Mouse (Mus musculus) embryo, embryonic 10 days (tissue): ENCODE results near the gene Ppm1m.

Experiments
- DNase-seq: peaks from one replicate; pipeline ENCODE4 v3.0.0-alpha.2; 2015; ENCODE audit warnings: low spot score

The Ppm1m gene

DNA sequence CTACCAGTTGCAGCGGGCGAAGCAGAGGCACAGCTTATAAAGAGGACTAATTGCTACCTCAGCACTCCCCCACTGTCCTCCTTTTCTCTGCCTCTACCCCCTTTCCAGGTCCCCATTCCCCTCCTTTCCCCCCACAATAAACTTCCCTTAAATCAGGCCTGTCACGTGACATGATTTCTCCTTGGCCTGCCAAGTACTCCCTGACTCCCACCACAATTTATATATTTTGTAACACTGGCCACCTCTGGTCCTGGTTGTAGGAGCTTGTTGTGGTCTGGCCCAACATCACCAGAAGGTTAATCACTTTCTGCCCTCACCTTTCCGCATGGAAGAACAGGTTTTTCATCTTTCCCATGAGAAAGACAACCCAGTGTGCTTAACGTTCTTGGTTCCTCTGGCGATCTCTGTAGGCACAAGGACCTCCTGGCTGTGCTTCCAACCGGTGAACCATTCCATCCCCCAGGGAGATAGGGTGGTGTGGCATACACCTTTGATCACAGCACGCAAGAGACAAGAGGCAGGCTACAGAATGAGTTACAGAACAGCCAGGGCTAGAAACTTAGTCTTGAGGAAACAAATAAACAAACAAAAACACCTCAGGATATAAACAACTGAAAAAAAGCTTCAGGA is 21.5 kb upstream of the Ppm1m start:
- DNase-seq, result no peak

- no peak for DNase-seq
Observed at GRCm38 (mm10) chr9:106216971-106217370, 17.4 kb upstream of the Ppm1m start.

- no peak for DNase-seq
Observed at GRCm38 (mm10) chr9:106215341-106216125, 16.0 kb upstream of the Ppm1m start.

- no peak for DNase-seq
Observed at GRCm38 (mm10) chr9:106212594-106212981, 13.0 kb upstream of the Ppm1m start.

DNA sequence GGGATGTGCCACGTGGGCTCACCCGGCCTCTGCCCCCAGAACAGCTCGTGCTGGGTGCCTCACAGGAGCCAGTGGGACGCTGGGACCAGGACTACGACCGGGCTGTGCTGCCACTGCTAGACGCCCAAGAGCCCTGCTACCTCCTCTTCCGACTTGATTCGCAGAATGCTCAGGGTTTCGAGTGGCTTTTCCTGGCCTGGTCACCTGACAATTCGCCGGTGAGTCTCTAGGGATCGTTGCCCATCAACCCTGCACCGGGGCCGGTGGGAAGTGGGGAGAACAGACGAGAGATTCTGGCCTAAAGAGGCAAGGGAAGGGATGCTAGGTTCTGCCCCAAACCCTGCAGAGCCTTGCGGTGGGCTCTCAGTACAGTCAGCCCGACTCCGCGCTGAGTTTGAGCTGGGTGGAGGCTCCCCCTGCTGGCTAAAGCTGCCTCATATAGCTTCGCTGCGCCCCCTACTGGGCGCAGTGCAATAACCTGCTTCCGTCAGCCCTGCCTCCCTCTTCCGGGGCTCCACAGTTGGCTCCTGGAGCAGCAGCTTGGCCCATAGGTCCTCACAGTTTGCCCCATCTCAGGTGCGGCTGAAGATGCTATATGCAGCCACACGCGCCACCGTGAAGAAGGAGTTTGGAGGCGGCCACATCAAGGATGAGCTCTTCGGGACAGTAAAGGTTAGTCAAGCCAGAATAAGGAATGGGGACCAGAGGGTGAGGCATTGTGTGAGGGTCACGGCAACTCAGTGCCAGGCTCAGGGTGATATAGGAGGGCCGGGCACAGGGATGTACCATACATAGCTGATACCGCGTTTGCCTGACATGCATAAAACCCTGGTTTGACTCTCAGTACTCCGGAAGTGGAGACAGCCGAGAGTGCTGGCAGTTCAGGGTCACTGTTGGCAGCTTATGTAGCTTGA is 12.4 kb upstream of the Ppm1m start:
- DNase-seq, result peak; percentile 92

GRCm38 (mm10) chr9:106210853-106211609 is 11.5 kb upstream of the Ppm1m start:
- DNase-seq, result peak; percentile 47

- DNase-seq, result no peak
Observed at GRCm38 (mm10) chr9:106209954-106210353, 10.4 kb upstream of the Ppm1m start.

- no peak for DNase-seq
Observed at GRCm38 (mm10) chr9:106208181-106208580, 8.6 kb upstream of the Ppm1m start.

GRCm38 (mm10) chr9:106206515-106206914 is 7.0 kb upstream of the Ppm1m start:
- no peak for DNase-seq

- DNase-seq, result no peak
Observed at GRCm38 (mm10) chr9:106205713-106206290, 6.3 kb upstream of the Ppm1m start.

- DNase-seq, result no peak
Observed at GRCm38 (mm10) chr9:106203990-106204851, 4.7 kb upstream of the Ppm1m start.

- DNase-seq, result peak; percentile 92
Observed at GRCm38 (mm10) chr9:106202819-106203636, 3.5 kb upstream of the Ppm1m start, which contains the start of gene Twf2. TSS of gene Twf2 (plus strand) at chr9:106203108.

DNA sequence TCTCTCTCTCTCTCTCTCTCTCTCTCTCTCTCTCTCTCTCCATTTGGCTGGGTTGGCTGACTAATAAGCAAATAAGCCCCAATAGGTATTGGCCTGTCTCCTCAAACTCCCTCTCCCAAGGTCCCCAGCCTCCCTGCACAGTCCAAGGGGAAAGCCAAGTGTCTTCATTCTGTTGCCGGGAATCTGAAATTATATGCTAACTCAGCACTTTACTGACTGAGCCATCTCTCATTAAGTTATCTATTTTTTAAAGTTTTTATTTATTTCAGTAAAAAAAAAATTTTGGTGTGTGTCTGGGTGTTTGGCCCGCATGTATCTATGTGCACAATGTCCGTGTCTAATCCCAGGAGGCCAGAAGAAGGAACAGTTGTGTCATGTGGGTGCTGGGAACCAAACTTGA is 2.3 kb upstream of the Ppm1m start:
- no peak for DNase-seq

- peak; percentile 80 for DNase-seq
Observed at GRCm38 (mm10) chr9:106198962-106199458, 536 bp downstream of the Ppm1m start.

DNA sequence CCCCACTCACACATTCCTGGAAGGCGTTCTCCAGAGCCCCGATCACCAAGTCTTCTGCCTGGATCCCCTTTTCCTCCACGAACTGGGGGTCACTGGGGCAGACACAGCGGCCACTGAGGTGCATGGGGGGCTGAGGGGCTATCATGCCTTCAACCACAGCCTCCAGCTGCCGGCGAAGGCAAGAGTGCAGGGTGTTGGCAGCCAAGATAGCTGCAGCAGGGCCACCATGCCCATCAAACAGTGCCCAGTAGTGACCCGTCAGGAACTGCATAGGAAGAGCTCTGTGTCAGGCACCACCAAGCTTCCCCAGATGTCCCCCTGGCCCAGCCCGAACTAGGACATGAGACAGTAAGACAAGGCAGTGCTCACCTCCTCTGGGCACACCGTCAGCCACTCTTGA is 1.8 kb downstream of the Ppm1m start:
- no peak for DNase-seq

DNA sequence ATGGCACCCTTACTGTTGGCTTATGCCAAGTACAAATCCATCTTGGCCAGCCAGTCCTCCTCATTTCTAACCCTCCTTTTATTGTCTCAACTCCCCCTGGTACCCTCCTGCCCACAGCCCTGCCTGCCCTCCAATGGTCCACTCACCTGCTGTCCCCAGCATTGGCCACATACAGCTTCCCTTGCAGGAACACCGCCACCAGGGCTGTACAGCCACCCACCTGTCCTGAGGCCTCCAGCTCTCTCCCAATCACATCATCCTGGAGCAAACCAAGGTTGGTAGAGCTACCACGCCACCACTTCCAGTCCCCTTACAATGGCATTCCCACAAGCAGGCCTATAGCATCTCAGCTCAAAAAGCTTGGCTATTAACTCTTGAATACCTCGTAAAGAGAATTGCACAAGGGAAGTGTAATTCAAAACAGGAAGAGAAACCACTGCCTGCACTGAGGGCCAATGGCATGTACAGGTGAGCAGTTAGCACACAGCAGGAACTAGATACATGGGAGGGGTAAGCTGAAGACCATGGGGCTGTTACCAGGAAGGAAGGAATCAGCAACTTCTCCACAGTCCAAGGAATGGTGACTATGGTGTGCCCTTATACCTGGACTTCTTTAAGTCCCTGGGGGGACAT is 2.3 kb downstream of the Ppm1m start:
- DNase-seq, result no peak

GRCm38 (mm10) chr9:106195693-106196092 is 3.9 kb downstream of the Ppm1m start:
- DNase-seq, result no peak

DNA sequence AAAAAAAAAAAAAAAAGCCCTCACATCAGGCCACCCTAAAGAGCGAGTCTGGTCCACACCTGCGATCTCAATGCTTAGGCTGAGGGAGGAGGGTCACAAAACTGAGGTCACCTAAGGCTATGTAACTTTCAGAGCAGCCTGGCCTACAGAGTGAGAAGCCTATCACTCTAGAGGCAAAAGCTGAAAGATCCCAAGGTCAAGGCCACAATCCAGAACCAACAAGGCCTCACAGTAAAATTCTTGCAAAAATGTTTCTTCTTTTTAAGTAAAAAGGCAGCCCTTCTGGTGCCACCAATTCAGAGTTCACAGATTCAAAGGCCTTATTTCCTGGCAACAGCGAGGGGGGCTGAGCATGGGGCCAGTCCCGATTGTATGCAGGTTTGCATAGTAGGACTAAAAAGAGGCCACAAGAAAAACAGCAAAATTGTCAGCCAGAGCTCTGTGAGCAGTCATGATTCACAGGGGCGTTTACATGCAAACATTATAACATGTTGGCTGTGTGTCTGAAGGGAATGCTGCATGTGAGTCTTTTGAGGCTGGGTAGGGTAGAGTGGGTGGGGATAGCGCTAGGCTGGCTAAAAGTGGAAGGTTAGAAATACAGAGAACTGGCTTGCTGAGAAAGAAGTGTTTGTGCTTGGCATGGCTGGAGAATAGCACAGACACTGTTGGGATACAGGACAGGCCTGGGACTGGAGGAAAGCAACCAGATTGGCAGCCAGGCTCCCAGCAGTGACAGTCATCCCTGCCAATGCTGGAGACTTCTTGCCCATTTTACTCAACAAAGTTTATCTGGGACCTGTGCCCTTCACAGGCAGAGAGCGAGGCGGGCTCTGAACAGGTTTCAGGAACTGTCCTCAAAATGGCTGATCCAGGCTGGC is 5.4 kb downstream of the Ppm1m start:
- DNase-seq, result no peak
